Mouse (Mus musculus) forebrain, embryonic 12.5 days (tissue): ENCODE measurements around the gene Rnf217. TPM values are rescaled to one million over a fixed set of nuclear protein-coding genes. Genes with fewer than 3 reads are reported as not detected.

Experiments used
- ATAC-seq: fragments of 200-750 bp; cut with Nextera tagmentation; 2 replicates; pipeline ENCODE4 v1.8.0; 2017; ENCODE audit warnings: moderate TSS enrichment; ENCODE audit not compliant: low FRiP score
- H3K27ac ChIP-seq: fragments of 300-500 bp; sonication (generic); 2 replicates; pipeline ENCODE4 v1.5.1; 2016; ENCODE audit warnings: mild to moderate bottlenecking
- H3K27me3 ChIP-seq: fragments of 300-500 bp; sonication (generic); 2 replicates; pipeline ENCODE4 v1.6.1; 2016; ENCODE audit warnings: mild to moderate bottlenecking
- H3K36me3 ChIP-seq: fragments of 300-500 bp; sonication (generic); replicated peaks from 2 replicates; pipeline ENCODE4 v1.6.1; 2016; ENCODE audit warnings: mild to moderate bottlenecking
- H3K4me1 ChIP-seq: fragments of 300-500 bp; sonication (generic); 2 replicates; pipeline ENCODE4 v1.6.1; 2016
- H3K4me2 ChIP-seq: fragments of 300-500 bp; sonication (generic); 2 replicates; pipeline ENCODE4 v1.6.1; 2016; ENCODE audit warnings: mild to moderate bottlenecking, moderate library complexity
- H3K4me3 ChIP-seq: fragments of 300-500 bp; sonication (generic); replicated peaks from 2 replicates; pipeline ENCODE4 v1.5.1; 2016; ENCODE audit warnings: mild to moderate bottlenecking
- H3K9ac ChIP-seq: fragments of 300-500 bp; sonication (generic); 2 replicates; pipeline ENCODE4 v1.6.1; 2016; ENCODE audit warnings: mild to moderate bottlenecking
- H3K9me3 ChIP-seq: fragments of 300-500 bp; sonication (generic); 2 replicates; pipeline ENCODE4 v1.6.1; 2016
- WGBS: fragments of 180-500 bp; shearing (Covaris S2); methylation state at CpG from one replicate; pipeline ENCODE4 v1.1.7; 2016; 5-methylcytosine and 5-hydroxymethylcytosine counted together
- polyA plus RNA-seq: library from polyadenylated mRNA; unstranded; fragments of >200 nt; fragmentation: Nextera tagmentation; extraction: Ambion mirVana; gene quantifications from 2 replicates; pipeline ENCODE4 v1.2.1, GENCODE M21; 2016

Gene Rnf217
- 1.4 and 1.6 TPM in 2 replicates for polyA plus RNA-seq

DNA sequence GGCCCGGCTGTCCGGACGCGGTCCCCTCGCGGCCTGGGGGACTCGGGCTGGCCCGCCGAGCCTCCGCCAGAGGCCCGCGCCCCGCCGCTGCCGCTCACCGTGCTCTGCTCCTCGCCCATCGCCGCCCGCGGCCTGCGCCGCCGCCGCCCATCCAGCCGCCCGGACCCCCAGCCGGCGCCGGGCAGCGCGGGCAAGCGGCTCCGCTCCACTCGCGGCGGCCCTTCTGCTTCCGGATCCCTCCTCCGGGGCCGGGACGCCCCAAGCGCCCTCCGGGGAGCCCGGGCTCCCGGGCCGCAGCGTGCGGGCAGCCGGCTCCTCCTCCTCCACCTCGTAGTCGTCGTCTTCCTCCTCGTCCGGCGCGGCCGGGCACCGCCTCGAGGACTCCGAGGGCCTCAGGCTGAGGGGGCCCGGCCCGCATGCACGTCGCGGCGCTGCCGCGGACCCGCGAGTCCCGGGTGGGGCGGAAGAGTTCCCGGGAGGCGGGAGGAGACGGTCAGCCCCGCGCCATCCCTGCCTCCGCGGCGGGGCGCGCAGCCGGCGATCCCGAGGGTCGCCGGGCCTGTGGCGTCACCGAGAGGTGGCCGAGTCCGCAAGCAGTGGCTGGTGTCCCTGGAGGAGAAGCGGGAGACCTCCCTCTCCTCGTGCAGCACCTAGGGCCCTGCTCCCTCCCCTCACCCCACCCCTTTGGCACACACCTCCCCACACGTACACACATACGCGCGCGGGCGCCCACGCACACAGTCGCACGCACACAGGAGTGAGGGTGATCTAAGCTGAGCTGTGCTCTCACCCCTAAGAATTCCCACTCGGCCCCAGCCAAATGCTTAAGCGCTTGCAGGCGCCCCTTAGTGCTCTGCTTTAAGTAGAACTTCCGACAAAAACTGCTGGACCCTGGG lies at the start of gene Rnf217:
TSS of gene Rnf217 (minus strand) at position 119 of the 896 bp plus-strand sequence.
- Histone ChIP-seq H3K4me2 (peak within 1 kb of the TSS; percentile 79), H3K27ac (peak within 1 kb of the TSS; percentile 76), H3K9me3 (no peaks in the 10 kb centered on the region), H3K4me3 (peak within 1 kb of the TSS; percentile 84), H3K27me3 (peaks cover 10% of the 10 kb centered on the region), H3K36me3 (no peaks in the 10 kb centered on the region), H3K9ac (peak within 1 kb of the TSS; percentile 93), H3K4me1 (peaks cover 25% of the 10 kb centered on the region)
- ATAC-seq, result peak; percentile 83
- under 1% methylated on average over 65 of the region's 106 CpGs for WGBS

DNA sequence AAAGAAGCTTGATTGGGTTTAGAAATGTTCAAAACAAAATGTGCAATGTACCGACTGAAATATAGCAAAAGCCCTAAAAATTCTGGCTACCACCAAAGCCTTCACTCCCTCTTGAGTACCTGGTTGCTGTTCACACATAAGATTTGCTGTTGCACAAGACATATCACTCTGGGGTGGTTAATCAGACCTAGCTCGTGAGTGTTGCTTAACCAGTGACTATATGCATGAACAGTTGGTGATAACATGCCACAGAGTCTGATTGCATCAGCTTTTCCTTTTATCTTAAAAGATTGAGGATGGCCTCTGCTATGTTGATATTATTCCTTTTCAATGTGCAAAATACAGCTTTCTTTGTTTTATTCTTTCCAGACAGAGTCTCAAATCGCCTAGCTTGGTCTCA lies 38.3 kb upstream of the Rnf217 start:
- peaks cover 13% of the 10 kb centered on the region for H3K27me3 ChIP-seq
- 83% methylated on average over 3 of the region's 3 CpGs for WGBS

DNA sequence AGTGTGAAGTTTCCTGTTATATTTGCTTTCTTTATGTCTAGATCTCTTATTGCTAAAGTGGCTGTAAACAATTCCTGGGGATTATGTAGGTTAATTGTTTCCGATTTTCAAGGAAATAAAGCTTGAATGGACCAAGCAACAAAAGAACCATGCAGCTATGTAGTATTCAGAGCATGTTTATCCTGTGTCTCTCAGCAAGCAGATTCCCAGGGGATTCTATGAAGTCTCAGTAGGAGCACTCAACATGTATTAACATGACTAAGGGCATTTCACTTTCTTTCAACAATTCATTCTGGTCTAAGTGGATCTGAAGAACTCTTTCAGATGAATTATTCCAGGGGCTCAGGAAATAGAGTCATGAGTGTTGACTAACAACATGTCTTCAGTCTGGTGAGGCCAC lies 37.1 kb upstream of the Rnf217 start:
- Histone ChIP-seq H3K36me3 (no peaks in the 10 kb centered on the region), H3K4me2 (no peak overlapping the region), H3K4me1 (no peaks in the 10 kb centered on the region), H3K9ac (no peak overlapping the region), H3K9me3 (no peaks in the 10 kb centered on the region), H3K27ac (no peak overlapping the region), H3K4me3 (no peak overlapping the region), H3K27me3 (peaks cover 13% of the 10 kb centered on the region)
- ATAC-seq, result no peak
- 29% methylated on average over 1 of the region's 1 CpGs for WGBS

More for the DNA sequence above, 38.3 kb upstream of the Rnf217 start:
- Histone ChIP-seq H3K9me3 (no peaks in the 10 kb centered on the region), H3K36me3 (no peaks in the 10 kb centered on the region), H3K4me1 (no peaks in the 10 kb centered on the region), H3K4me3 (no peak overlapping the region), H3K4me2 (no peak overlapping the region), H3K9ac (no peak overlapping the region), H3K27ac (no peak overlapping the region)
- no peak for ATAC-seq

DNA sequence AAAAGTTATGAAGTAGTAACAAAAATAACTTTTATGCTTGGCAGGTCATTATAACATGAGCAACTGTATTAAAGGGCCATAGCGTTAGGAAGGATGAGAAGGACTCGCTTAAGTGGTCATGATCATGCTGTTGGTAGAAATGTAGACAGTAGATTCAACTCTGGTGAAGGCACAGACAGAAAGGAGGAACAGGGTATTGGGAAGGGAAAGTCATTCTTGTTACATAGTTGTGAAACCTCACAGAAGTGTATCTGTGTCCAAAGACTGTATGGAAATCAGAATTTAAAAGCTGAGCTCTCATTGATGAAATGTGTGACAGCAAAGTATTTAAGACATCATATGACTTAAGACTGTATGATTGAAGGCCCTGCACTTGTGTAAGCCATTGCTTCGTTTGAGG lies 26.1 kb upstream of the Rnf217 start:
- 92% methylated on average over 3 of the region's 3 CpGs for WGBS
- Histone ChIP-seq H3K4me3 (no peak overlapping the region), H3K9me3 (no peaks in the 10 kb centered on the region), H3K36me3 (no peaks in the 10 kb centered on the region), H3K4me2 (no peak overlapping the region), H3K27me3 (no peaks in the 10 kb centered on the region), H3K27ac (no peak overlapping the region), H3K4me1 (no peaks in the 10 kb centered on the region), H3K9ac (no peak overlapping the region)
- no peak for ATAC-seq

DNA sequence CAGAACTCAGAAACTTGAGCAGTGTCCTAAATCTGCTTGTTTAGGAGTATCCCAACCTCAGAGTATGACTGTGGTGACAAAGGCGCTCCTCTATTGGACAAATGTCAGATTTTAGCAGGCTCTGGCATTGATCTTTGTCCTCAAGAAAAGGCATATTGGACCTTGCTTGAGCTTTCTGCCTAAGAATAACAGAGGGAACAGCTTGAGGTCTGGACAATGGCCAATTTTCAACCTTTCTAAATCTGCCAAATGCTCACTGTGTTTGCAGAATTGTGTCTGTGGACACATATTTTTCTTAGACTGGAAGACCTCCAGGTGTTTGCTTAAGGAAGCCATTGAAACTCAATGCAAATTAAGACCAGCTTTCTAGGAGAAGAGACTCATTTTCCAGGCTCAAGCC lies 23.0 kb upstream of the Rnf217 start:
- 87% methylated on average over 1 of the region's 1 CpGs for WGBS
- no peak for ATAC-seq

DNA sequence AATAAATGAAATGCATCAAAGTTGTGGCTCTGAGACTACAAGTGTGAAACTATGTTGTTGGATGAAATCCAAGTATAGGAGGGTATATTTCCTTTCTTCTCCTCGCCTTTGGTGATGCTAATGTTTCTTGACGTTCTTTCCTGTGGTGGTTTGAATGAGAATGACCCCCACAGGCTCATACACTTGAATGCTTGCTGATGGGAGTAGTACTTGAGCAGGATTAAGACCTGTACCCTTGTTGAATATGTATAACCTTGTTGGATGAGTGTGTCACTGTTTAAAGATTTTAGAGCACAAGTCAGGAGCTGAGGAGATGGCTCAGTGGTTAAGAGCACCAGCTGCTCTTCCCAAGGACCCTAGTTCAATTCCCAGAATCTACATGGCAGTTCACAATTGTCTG lies 6.4 kb upstream of the Rnf217 start:
- Histone ChIP-seq H3K9me3 (no peaks in the 10 kb centered on the region), H3K4me2 (no peak overlapping the region), H3K27me3 (peaks cover 4% of the 10 kb centered on the region; the same call in 1 of the 2 replicates), H3K4me1 (no peaks in the 10 kb centered on the region), H3K36me3 (no peaks in the 10 kb centered on the region), H3K4me3 (no peak overlapping the region), H3K27ac (no peak overlapping the region), H3K9ac (no peak overlapping the region)
- ATAC-seq, result no peak
- 57% methylated on average over 2 of the region's 2 CpGs for WGBS

More for the DNA sequence above, 23.0 kb upstream of the Rnf217 start:
- Histone ChIP-seq H3K4me1 (no peaks in the 10 kb centered on the region), H3K4me3 (no peak overlapping the region), H3K9me3 (no peaks in the 10 kb centered on the region), H3K9ac (no peak overlapping the region), H3K27ac (no peak overlapping the region), H3K4me2 (no peak overlapping the region), H3K27me3 (no peaks in the 10 kb centered on the region), H3K36me3 (no peaks in the 10 kb centered on the region)

DNA sequence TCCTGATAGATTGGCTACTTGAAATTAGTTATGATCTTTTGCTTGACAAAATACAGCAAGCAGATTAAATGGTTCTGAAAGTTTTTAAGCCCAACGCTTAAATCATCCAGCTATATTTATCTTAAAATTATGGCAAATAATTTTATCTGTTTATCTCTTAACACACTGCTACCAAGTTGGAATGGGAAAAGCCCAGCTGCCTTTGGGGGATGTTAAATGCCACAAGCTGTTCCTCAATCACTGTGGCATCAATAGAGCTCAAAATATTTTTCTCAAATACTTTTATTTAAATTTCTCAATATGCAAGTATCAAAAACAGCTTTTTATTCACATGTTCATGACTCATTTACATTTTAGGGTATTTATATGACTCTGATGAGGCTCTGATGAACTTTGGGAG lies 5.1 kb upstream of the Rnf217 start:
- 0 out of 2 replicates have a peak, but pooled peaks cover 2% of the 10 kb centered on the region for H3K4me1 ChIP-seq
- no peaks in the 10 kb centered on the region for H3K36me3 ChIP-seq
- H3K27me3 ChIP-seq, result peaks cover 4% of the 10 kb centered on the region; the same call in 1 of the 2 replicates
- no peak overlapping the region for H3K9ac ChIP-seq
- H3K4me2 ChIP-seq, result no peak overlapping the region
- no peaks in the 10 kb centered on the region for H3K9me3 ChIP-seq
- no peak overlapping the region for H3K4me3 ChIP-seq
- no peak overlapping the region for H3K27ac ChIP-seq
- ATAC-seq, result no peak
- 92% methylated on average over 1 of the region's 1 CpGs for WGBS

DNA sequence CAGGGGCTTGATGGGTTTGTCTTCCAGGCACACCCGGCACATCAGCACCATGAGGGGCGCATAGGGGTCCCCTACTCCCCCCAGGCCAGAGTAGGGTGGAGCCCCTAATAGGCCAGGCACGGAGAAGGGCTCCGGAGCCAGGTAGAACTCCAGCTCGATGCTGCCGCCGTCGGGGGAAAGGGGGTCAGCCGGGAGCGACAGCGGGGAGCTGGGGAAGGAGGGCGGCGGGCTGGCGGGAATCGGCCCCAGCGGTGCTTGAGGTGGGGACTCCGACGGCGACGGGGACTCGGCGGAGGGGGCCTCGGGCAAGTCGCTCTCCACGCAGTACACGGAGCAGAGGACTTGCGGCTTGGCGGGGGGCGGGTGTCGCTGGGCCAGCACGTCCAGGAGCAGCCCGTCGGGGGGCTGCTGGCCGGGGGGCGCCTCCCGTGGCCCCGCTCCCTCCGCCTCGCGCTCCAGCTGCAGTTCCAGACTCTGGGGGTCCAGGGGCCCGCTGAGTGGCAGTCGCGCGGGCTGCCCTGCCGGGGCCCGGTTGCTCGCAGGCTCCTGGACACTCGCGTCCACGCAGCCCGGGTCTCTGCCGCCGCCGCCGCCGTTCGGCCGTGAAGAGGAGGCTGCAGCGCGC lies 431 bp downstream of the Rnf217 start:
- WGBS, result under 1% methylated on average over 28 of the region's 60 CpGs
- peak; percentile 74 for ATAC-seq
- H3K4me1 ChIP-seq, result peaks cover 25% of the 10 kb centered on the region
- peak overlapping the region; percentile 84 for H3K4me3 ChIP-seq
- no peaks in the 10 kb centered on the region for H3K36me3 ChIP-seq
- peak overlapping the region; percentile 79 for H3K4me2 ChIP-seq
- H3K9ac ChIP-seq, result peak overlapping the region; percentile 93
- H3K27ac ChIP-seq, result peak overlapping the region; percentile 76
- no peaks in the 10 kb centered on the region for H3K9me3 ChIP-seq
- H3K27me3 ChIP-seq, result peaks cover 10% of the 10 kb centered on the region

DNA sequence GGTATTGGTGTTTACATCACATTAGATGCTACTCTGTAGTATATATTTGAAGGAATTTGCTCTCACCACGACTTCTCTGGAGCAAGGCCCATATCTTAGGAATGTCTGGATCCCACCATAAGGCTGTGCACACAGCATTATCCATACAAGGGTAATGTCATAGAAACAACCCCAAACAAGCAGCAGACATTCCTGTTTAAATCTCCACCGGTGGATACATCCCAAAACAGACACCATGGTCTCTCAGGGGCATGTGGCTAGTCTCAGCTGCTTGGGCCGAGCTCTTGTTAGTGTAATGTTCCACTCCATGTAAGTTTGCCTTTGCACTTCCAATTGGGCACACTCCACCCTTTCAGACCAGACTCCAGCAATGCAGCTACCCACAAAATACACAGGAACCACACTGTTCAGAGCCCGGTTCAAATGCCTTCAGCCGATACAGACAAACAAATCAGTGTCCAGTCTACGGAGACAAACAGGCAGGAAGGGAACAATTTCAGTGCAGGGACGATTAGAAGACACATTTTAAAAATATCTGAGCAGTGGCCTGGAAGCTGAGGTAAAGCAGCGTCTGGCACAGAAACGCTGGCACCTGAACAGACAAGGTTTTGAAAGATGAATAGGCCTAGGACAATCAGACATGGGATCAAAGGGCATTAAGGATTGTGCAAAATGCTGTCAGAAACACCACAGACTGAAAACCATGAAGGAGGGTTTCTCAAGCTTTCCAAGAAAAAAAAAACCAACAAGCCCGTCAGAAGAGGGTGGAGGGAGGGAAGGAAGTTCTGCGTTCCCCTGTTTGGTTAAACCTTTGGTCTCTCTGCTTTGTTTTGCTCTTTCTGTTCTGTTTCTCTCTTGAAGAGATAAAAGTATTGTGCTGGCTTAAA lies 1.8 kb downstream of the Rnf217 start:
- H3K9me3 ChIP-seq, result no peaks in the 10 kb centered on the region
- H3K4me3 ChIP-seq, result peak overlapping the region; percentile 84
- 0 out of 2 replicates have a peak overlapping the region, but pooled peaks have one; percentile 31 for H3K27ac ChIP-seq
- H3K4me2 ChIP-seq, result peak overlapping the region; percentile 79
- H3K9ac ChIP-seq, result no peak overlapping the region
- ATAC-seq, result no peak
- H3K27me3 ChIP-seq, result peaks cover 10% of the 10 kb centered on the region
- H3K36me3 ChIP-seq, result no peaks in the 10 kb centered on the region
- 27% methylated on average over 11 of the region's 11 CpGs for WGBS
- peaks cover 25% of the 10 kb centered on the region for H3K4me1 ChIP-seq

DNA sequence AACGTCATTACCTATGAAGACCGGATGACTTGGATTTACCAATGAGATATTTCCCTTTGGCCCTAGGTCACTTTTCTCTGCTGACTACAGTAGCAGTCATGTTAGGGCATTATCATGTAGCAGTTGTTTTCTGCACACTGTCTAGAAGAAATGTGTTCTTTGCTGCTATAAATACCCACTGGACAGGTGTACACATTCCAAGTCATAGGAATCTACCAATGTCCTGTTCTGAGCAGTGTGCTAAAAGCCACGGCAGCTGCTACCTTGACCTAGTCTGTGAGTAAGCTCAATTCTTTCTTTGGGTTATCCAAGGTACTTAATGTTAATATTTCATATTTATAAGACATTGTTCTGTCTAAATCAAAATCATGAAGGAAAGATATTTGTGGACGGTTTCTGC lies 5.1 kb downstream of the Rnf217 start:
- peaks cover 23% of the 10 kb centered on the region for H3K4me1 ChIP-seq
- WGBS, result 95% methylated on average over 4 of the region's 4 CpGs

DNA sequence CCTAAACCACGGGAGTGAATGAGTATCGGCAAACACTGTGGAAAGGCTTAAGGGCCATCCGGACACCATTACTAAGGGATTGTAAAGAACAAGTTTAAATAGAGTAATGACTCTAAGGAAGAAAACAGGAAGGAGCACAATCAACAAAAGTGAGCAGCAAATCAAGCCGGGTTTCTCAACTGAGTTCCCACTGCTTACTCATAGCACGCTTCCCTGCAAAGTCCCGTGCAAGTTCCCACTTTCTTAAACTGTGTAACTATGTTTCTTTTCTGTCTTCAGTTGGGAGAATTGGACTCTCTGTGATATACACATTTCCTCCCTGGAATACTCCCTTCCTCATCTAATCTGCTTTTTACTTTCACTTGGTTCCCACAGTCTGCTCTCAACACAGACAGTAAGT lies 8.9 kb downstream of the Rnf217 start:
- Histone ChIP-seq H3K4me1 (no peaks in the 10 kb centered on the region), H3K4me3 (no peak overlapping the region), H3K36me3 (no peaks in the 10 kb centered on the region), H3K9ac (no peak overlapping the region), H3K27ac (no peak overlapping the region), H3K4me2 (no peak overlapping the region), H3K27me3 (no peaks in the 10 kb centered on the region), H3K9me3 (no peaks in the 10 kb centered on the region)
- no peak for ATAC-seq
- WGBS, result 94% methylated on average over 6 of the region's 6 CpGs

More for the DNA sequence above, 5.1 kb downstream of the Rnf217 start:
- Histone ChIP-seq H3K4me3 (no peak overlapping the region), H3K27me3 (peaks cover 6% of the 10 kb centered on the region; the same call in 1 of the 2 replicates), H3K4me2 (no peak overlapping the region), H3K27ac (no peak overlapping the region), H3K9ac (no peak overlapping the region), H3K36me3 (no peaks in the 10 kb centered on the region), H3K9me3 (no peaks in the 10 kb centered on the region)
- no peak for ATAC-seq

DNA sequence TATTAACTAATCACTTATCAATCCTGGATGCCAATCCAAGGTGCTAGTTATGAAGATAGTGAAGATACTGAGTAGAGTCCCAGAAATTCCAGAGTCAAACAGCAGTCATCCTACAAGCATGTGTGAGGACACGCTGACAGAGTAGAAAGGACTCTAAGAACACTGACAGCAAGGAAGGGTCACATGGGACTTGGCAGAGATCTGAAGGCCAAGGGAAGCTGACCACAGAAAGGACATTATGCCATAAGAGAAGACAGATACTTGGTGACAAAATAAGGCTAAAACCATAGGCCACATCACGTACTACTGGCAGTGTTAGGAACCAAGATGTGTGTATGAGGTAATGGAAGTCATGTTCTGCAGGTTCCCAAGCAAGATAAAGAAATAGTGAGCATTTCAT lies 11.1 kb downstream of the Rnf217 start:
- H3K4me1 ChIP-seq, result peaks cover 6% of the 10 kb centered on the region
- H3K36me3 ChIP-seq, result no peaks in the 10 kb centered on the region
- no peaks in the 10 kb centered on the region for H3K9me3 ChIP-seq
- H3K4me3 ChIP-seq, result no peak overlapping the region
- WGBS, result 96% methylated on average over 2 of the region's 2 CpGs
- no peak overlapping the region for H3K9ac ChIP-seq
- no peak overlapping the region for H3K27ac ChIP-seq
- no peak overlapping the region for H3K4me2 ChIP-seq
- no peak for ATAC-seq
- no peaks in the 10 kb centered on the region for H3K27me3 ChIP-seq
